Mouse (Mus musculus) neural tube, embryonic 12.5 days (tissue): ENCODE data around the gene Lonp2. TPM values are rescaled to one million over a fixed set of nuclear protein-coding genes. Genes with fewer than 3 reads are reported as not detected.

ENCODE experiments used
- ATAC-seq: fragments of 200-750 bp; cut with Nextera tagmentation; 2 replicates; pipeline ENCODE4 v1.8.0; 2017; ENCODE audit warnings: low read depth, mild to moderate bottlenecking, moderate TSS enrichment, moderate library complexity; ENCODE audit not compliant: low FRiP score
- H3K27ac ChIP-seq: fragments of 300-500 bp; sonication (generic); 2 replicates; pipeline ENCODE4 v1.5.1; 2016
- H3K27me3 ChIP-seq: fragments of 300-500 bp; sonication (generic); replicated peaks from 2 replicates; pipeline ENCODE4 v1.6.1; 2016; ENCODE audit warnings: mild to moderate bottlenecking
- H3K36me3 ChIP-seq: fragments of 300-500 bp; sonication (generic); 2 replicates; pipeline ENCODE4 v1.6.1; 2016; ENCODE audit warnings: mild to moderate bottlenecking
- H3K4me1 ChIP-seq: fragments of 300-500 bp; sonication (generic); 2 replicates; pipeline ENCODE4 v1.6.1; 2016
- H3K4me2 ChIP-seq: fragments of 300-500 bp; sonication (generic); replicated peaks from 2 replicates; pipeline ENCODE4 v1.6.1; 2016; ENCODE audit warnings: mild to moderate bottlenecking
- H3K4me3 ChIP-seq: fragments of 300-500 bp; sonication (generic); 2 replicates; pipeline ENCODE4 v1.5.1; 2016
- H3K9ac ChIP-seq: fragments of 300-500 bp; sonication (generic); 2 replicates; pipeline ENCODE4 v1.6.1; 2016; ENCODE audit warnings: mild to moderate bottlenecking
- H3K9me3 ChIP-seq: fragments of 300-500 bp; sonication (generic); 2 replicates; pipeline ENCODE4 v1.6.1; 2016; ENCODE audit warnings: mild to moderate bottlenecking
- WGBS: fragments of 180-500 bp; shearing (Covaris S2); methylation state at CpG from one replicate; pipeline ENCODE4 v1.1.7; 2016; 5-methylcytosine and 5-hydroxymethylcytosine counted together
- polyA plus RNA-seq: library from polyadenylated mRNA; unstranded; fragments of >200 nt; fragmentation: Nextera tagmentation; extraction: Ambion mirVana; gene quantifications from 2 replicates; pipeline ENCODE4 v1.2.1, GENCODE M21; 2016

Gene Lonp2
- polyA plus RNA-seq, 1 experiment from 2014 or later, result 93.1 TPM

DNA sequence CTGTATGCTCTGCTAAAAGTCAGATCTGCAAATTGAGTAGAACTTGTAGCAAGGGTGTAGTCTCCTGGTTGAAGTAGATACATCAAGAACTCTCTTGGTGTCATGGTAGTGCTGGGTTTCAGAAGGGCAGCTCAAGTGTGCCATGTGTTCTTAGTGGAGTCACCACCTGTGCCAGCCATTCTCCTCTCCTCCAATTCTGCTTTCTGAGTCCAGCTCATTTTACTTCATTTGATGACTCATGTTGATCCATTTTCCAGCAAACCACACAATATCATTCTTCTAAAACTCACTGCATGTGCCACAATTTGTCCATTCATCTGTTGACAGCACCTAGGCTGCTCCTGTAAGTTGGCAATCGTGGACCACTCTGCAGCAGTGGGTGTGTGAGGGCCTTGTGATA is 68.3 kb downstream of the Lonp2 start:
- Histone ChIP-seq H3K27ac (no peak overlapping the region), H3K4me1 (no peaks in the 10 kb centered on the region), H3K4me3 (no peak overlapping the region), H3K9me3 (no peaks in the 10 kb centered on the region), H3K27me3 (no peaks in the 10 kb centered on the region), H3K9ac (no peak overlapping the region), H3K4me2 (no peak overlapping the region), H3K36me3 (peaks cover 11% of the 10 kb centered on the region)
- 92% methylated on average over 1 of the region's 1 CpGs for WGBS
- no peak for ATAC-seq

DNA sequence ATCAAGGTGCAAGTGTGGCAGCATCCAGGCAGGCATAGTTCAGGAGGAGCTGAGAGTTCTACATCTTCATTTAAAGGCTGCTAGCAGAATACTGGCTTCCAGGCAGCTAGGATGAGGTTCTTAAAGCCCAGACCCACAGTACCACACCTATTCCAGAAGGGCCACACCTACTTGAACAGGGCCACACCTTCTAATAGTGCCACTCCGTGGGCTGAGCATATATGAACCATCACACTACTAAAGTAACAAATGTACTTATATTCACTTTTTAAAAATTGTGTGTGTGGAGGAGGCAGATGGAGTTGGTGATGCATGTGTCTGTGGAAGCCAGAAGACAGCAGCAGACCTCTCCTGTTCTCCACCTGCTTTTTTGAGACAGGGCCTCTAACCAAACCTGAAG is 70.2 kb downstream of the Lonp2 start:
- peaks cover 7% of the 10 kb centered on the region; the same call in 1 of the 2 replicates for H3K36me3 ChIP-seq
- H3K4me1 ChIP-seq, result no peaks in the 10 kb centered on the region
- no peak overlapping the region for H3K4me3 ChIP-seq
- no peak overlapping the region for H3K9ac ChIP-seq
- 90% methylated on average over 1 of the region's 1 CpGs for WGBS
- no peaks in the 10 kb centered on the region for H3K27me3 ChIP-seq
- no peak overlapping the region for H3K27ac ChIP-seq
- ATAC-seq, result no peak
- no peaks in the 10 kb centered on the region for H3K9me3 ChIP-seq
- H3K4me2 ChIP-seq, result no peak overlapping the region

DNA sequence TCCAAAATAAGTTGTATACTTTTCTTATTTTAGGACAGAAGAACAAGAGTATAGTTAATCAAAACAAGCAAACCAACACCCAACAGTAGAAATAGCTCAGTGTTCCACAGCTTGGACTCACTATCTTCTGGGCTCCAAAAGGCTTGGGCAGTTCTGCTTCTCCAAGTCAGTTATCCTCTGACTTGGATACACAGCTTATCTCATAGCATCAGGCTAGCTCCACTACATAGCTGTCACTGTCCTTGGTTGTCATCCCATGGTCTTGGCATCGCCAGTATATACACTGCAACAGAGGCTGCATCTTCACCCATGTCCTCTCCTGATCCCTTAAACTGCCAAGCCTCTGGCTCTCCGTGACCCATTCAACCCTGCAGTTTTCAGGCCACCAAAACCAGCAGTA is 71.9 kb downstream of the Lonp2 start:
- no peak overlapping the region for H3K27ac ChIP-seq
- 91% methylated on average over 2 of the region's 2 CpGs for WGBS
- no peaks in the 10 kb centered on the region for H3K27me3 ChIP-seq
- no peak for ATAC-seq
- H3K9ac ChIP-seq, result no peak overlapping the region
- H3K4me3 ChIP-seq, result no peak overlapping the region
- H3K9me3 ChIP-seq, result no peaks in the 10 kb centered on the region
- H3K4me2 ChIP-seq, result no peak overlapping the region
- peaks cover 11% of the 10 kb centered on the region; the same call in 1 of the 2 replicates for H3K36me3 ChIP-seq
- H3K4me1 ChIP-seq, result no peaks in the 10 kb centered on the region

DNA sequence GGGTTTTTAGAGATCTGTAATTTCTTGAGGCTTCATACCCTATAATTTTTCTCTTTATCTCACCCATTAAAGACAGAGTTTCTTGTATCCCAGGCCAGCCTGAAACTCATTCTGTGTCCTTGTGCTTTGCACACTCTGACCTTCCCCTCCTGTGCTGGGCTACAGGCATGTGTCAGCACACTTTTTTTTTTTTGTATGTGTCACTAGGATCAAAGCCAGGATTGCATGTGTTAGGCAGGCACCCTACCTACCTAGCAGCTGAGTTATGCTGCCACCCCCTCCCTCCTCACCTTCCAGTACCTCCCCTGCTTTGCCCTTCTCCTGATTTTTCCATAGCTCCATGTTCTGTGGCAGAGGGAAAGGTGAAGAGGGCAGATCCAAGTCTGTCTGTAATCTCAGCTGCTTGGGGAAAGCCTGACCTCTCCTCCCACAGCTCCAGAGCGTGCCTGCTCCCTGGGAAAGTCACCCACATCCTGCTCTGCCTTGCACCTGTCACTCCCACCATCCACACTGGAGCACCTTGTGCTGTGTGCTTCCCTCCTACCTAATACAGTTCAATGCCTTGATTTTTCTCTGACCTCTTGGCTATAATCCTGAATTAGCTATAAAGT is 75.1 kb downstream of the Lonp2 start:
- no peaks in the 10 kb centered on the region for H3K27me3 ChIP-seq
- H3K4me3 ChIP-seq, result no peak overlapping the region
- 80% methylated on average over 1 of the region's 1 CpGs for WGBS
- no peak overlapping the region for H3K27ac ChIP-seq
- 0 out of 2 replicates have a peak, but pooled peaks cover 8% of the 10 kb centered on the region for H3K36me3 ChIP-seq
- ATAC-seq, result no peak
- H3K4me1 ChIP-seq, result no peaks in the 10 kb centered on the region
- H3K4me2 ChIP-seq, result no peak overlapping the region
- H3K9me3 ChIP-seq, result no peaks in the 10 kb centered on the region
- H3K9ac ChIP-seq, result no peak overlapping the region

DNA sequence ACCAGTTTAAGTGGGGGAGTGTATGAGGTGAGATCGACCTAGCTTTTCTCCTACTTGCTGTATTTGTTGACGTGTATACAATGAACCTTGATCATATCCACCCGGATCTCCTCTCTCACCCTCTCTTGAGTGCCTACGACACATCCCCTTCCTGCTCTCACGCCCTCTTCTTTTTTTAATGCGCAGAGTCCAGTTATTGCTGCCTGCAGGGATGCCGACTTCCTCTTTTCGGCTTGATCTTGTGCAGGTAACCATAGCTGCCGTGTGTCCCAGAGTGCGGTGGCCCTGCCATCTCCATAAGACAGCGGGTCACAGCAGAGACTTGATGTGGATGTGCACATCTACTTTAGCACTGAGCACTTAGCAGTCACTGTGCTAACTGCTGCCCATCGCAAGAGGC is 75.6 kb downstream of the Lonp2 start:
- no peaks in the 10 kb centered on the region for H3K27me3 ChIP-seq
- no peak for ATAC-seq
- H3K36me3 ChIP-seq, result 0 out of 2 replicates have a peak, but pooled peaks cover 8% of the 10 kb centered on the region
- H3K9me3 ChIP-seq, result no peaks in the 10 kb centered on the region
- H3K4me3 ChIP-seq, result no peak overlapping the region
- 92% methylated on average over 12 of the region's 12 CpGs for WGBS
- H3K9ac ChIP-seq, result no peak overlapping the region
- H3K4me2 ChIP-seq, result no peak overlapping the region
- no peaks in the 10 kb centered on the region for H3K4me1 ChIP-seq
- H3K27ac ChIP-seq, result no peak overlapping the region

DNA sequence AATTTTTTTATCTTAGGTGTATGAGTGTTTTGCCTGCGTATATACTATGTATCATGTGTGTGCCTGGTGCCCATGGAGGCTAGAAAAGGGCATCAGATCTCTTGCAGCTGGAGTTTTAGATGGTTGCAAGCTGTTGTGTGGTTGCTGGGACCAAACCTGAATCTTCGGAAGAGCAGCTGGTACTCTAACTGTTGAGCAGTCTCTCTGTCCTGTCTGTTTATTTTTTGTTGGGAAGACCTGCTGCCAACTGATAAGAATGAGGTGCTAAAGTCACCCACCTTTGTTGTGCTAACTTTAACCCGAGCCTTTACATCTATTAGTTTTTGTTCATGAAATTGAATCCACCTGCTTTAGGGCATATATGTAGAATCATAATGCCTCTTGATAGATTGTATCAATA is 78.6 kb downstream of the Lonp2 start:
- 0 out of 2 replicates have a peak, but pooled peaks cover 3% of the 10 kb centered on the region for H3K36me3 ChIP-seq
- H3K4me3 ChIP-seq, result no peak overlapping the region
- WGBS, result 94% methylated on average over 3 of the region's 3 CpGs
- no peaks in the 10 kb centered on the region for H3K9me3 ChIP-seq
- H3K27me3 ChIP-seq, result no peaks in the 10 kb centered on the region
- no peaks in the 10 kb centered on the region for H3K4me1 ChIP-seq
- H3K27ac ChIP-seq, result no peak overlapping the region
- no peak overlapping the region for H3K4me2 ChIP-seq
- no peak for ATAC-seq
- no peak overlapping the region for H3K9ac ChIP-seq

DNA sequence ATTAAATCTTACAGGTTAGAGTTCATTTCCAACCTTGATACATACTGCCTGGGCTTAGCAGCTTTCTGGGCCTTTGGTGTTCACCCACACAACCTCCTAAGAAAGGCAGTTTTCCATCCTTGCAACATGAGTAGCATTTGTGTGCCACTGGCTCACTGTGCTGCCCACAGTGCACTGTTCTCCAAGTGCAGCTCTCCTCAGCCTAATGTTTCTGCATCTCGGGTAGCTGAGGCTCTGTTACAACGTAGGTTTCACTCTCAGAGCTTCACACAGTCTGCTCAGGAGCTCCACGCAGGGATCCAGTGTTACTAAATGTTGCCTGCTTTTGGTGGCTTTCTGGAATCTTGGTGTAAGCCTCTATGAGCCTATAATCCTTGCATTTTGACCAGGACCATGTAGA is 81.5 kb downstream of the Lonp2 start:
- no peaks in the 10 kb centered on the region for H3K4me1 ChIP-seq
- no peak for ATAC-seq
- WGBS, result 85% methylated on average over 3 of the region's 3 CpGs

DNA sequence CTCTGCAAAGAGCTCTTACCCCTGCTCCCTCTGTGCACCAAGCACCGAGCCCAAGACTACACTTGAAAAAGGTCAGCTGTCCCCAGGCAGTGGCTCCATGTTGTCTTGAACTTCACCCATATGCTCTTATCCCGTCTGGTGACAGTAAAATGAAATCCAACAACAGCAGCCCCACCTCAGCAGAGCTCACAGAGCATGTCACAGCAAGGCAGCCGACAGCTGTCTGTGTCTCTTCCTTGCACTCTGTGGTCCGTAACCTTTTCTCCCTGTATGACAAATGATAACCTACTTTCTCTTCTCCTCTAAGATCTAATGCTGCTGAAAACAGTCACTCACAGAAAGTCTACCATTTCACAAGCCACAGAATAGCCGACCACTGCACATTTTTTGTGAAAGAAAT is 82.9 kb downstream of the Lonp2 start:
- Histone ChIP-seq H3K9me3 (no peaks in the 10 kb centered on the region), H3K27me3 (no peaks in the 10 kb centered on the region), H3K36me3 (no peaks in the 10 kb centered on the region), H3K4me1 (no peaks in the 10 kb centered on the region), H3K4me2 (no peak overlapping the region), H3K4me3 (no peak overlapping the region), H3K9ac (no peak overlapping the region), H3K27ac (no peak overlapping the region)
- 86% methylated on average over 5 of the region's 5 CpGs for WGBS
- ATAC-seq, result no peak

More for the DNA sequence above, 81.5 kb downstream of the Lonp2 start:
- Histone ChIP-seq H3K9me3 (no peaks in the 10 kb centered on the region), H3K36me3 (no peaks in the 10 kb centered on the region), H3K4me2 (no peak overlapping the region), H3K27me3 (no peaks in the 10 kb centered on the region), H3K4me3 (no peak overlapping the region), H3K9ac (no peak overlapping the region), H3K27ac (no peak overlapping the region)

DNA sequence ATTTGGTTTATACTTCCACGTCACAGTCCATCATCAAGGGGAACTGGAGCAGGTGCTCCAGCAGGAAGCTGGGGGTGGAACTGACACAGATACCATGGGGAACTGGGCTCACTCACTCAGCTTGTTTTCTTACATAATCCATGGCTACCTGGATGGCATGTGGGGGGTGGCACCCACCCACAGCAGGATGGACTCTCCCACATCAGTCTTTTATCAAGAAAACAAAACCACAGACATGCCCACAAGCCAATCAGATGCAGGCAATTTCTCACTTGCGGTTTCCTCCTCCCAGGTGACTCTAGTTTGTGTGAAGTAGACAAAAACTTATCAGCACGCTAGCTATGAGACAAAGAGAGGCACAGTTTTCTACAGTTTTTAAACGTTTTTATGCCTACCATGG is 84.0 kb downstream of the Lonp2 start:
- H3K36me3 ChIP-seq, result no peaks in the 10 kb centered on the region; the same call in 1 of the 2 replicates
- no peak overlapping the region for H3K4me3 ChIP-seq
- H3K9ac ChIP-seq, result no peak overlapping the region
- 75% methylated on average over 4 of the region's 4 CpGs for WGBS
- ATAC-seq, result no peak
- no peaks in the 10 kb centered on the region for H3K27me3 ChIP-seq
- H3K27ac ChIP-seq, result no peak overlapping the region
- H3K4me1 ChIP-seq, result no peaks in the 10 kb centered on the region
- H3K4me2 ChIP-seq, result no peak overlapping the region
- H3K9me3 ChIP-seq, result no peaks in the 10 kb centered on the region

DNA sequence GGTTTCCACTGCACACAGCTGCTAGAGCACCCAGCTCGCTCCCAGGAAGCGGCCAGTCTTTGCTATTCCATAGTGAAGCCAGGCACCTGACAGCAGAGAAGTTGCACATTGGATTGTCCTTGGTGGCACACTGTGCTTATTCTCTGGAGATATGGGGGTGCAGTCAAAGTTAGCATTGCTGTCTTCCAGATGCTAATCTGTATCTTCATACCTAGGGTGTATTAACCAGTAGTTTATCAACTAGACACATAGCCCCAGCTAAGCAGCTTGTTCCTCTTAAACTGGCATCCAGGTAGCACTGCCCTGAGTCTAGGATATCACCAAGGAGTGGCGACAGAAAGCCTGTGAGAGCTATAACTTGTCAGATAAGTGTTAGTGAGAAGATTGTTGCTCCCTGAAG is 88.8 kb downstream of the Lonp2 start:
- no peaks in the 10 kb centered on the region for H3K27me3 ChIP-seq
- no peak overlapping the region for H3K4me2 ChIP-seq
- H3K4me1 ChIP-seq, result peaks cover 11% of the 10 kb centered on the region; the same call in 1 of the 2 replicates
- H3K9me3 ChIP-seq, result no peaks in the 10 kb centered on the region
- H3K9ac ChIP-seq, result no peak overlapping the region
- ATAC-seq, result no peak
- H3K36me3 ChIP-seq, result peaks cover 5% of the 10 kb centered on the region; the same call in 1 of the 2 replicates
- 96% methylated on average over 3 of the region's 3 CpGs for WGBS
- no peak overlapping the region for H3K27ac ChIP-seq
- H3K4me3 ChIP-seq, result no peak overlapping the region

DNA sequence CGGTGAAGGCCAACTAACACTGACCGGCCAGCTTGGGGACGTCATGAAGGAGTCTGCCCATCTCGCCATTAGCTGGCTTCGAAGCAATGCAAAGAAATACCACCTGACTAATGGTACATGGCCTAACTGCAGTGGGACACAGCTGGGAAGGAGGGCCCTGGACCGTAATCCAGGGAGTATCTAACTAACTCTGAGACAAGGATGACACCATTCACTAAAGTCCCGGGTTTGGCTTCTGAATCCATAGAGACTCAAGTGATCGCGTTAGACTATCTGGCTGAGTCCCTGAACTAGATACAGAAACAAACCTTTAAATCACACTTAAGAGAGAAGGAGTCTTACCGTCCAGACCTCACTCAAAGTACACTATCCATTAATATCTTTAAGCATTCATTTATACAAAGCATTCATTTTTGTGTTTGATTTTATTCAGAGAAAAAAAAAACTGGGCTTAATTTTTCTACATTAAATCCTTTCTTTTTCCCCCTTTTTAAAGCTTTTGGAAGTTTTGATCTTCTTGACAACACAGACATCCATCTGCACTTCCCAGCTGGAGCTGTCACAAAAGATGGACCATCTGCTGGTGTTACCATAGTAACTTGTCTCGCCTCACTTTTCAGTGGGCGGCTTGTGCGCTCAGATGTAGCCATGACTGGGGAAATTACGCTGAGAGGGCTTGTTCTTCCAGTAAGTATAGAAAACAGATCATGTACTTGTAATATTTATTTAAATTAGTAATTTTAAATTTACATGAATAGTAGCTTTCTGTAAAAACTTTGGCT is 89.8 kb downstream of the Lonp2 start:
- Histone ChIP-seq H3K27ac (no peak overlapping the region), H3K27me3 (no peaks in the 10 kb centered on the region), H3K4me2 (no peak overlapping the region), H3K9me3 (no peaks in the 10 kb centered on the region), H3K9ac (no peak overlapping the region), H3K36me3 (peaks cover 11% of the 10 kb centered on the region), H3K4me3 (no peak overlapping the region), H3K4me1 (peaks cover 11% of the 10 kb centered on the region; the same call in 1 of the 2 replicates)
- ATAC-seq, result peak; percentile 70
- WGBS, result 48% methylated on average over 14 of the region's 14 CpGs

DNA sequence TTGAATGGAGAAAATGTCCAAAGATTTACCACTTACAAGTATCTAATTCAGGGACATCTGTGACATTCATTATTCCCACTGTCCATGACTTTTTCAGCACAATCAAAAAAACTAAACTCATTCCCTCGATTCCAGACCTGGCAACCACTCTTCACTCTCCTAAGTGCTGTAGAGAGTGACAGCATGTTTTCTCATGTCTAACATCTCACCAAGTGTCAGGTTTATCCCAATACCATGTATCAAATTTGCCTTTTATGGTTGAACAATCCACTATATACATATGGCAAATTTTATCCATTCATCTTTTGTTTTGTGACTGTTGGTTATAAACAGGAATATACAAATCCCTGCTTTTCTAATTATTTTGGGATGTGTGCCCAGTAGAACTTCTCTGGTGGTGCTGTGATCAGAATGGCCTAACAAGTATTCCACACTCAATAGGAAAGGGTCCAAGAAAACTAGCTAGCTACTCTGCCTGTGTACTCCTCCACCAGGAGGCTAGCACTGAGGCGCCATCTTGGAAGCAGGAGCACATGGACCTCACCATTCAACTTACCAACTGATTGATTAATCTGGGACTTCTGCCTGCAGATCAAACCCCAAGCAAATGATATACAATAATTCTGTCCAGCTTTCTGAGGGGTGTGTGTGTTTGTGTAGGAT is 94.6 kb downstream of the Lonp2 start:
- Histone ChIP-seq H3K4me3 (no peak overlapping the region), H3K27me3 (no peaks in the 10 kb centered on the region), H3K36me3 (peaks cover 28% of the 10 kb centered on the region), H3K9ac (no peak overlapping the region), H3K9me3 (no peaks in the 10 kb centered on the region), H3K4me2 (no peak overlapping the region), H3K4me1 (peaks cover 7% of the 10 kb centered on the region; the same call in 1 of the 2 replicates), H3K27ac (no peak overlapping the region)
- WGBS, result 88% methylated on average over 2 of the region's 2 CpGs
- ATAC-seq, result no peak
